Mouse (Mus musculus) myocyte (in vitro differentiated cells): ENCODE measurements around the gene Zfp382. TPM values are rescaled to one million over a fixed set of nuclear protein-coding genes. Genes with fewer than 3 reads are reported as not detected.
"Not testable (repeated sequence)": the region's sequence is repeated elsewhere in the genome, so short reads cannot be mapped to it uniquely, and the experiment has no call there.

ENCODE experiments used
- H3K27me3 ChIP-seq: one replicate; pipeline ENCODE4 v1.6.1; 2011; ENCODE audit not compliant: control insufficient read depth, insufficient read depth, insufficient read length
- H3K36me3 ChIP-seq: one replicate; pipeline ENCODE4 v1.6.1; 2011; ENCODE audit not compliant: control insufficient read depth, insufficient read depth
- H3K4me2 ChIP-seq: one replicate; pipeline ENCODE4 v1.6.1; 2011; ENCODE audit warnings: low read depth, control low read depth
- H3K4me3 ChIP-seq: one replicate; pipeline ENCODE4 v1.5.1; 2011; ENCODE audit warnings: mild to moderate bottlenecking, control low read depth, moderate library complexity
- H3K79me2 ChIP-seq: one replicate; pipeline ENCODE4 v1.6.1; 2011; ENCODE audit not compliant: control insufficient read depth, insufficient read depth
- H3ac ChIP-seq: one replicate; pipeline ENCODE4 v1.6.1; 2011; ENCODE audit not compliant: control insufficient read depth, insufficient read length
- CEBPB ChIP-seq: IDR thresholded peaks from 2 replicates; pipeline ENCODE4 v1.6.1; 2011; ENCODE audit warnings: mild to moderate bottlenecking, moderate library complexity; ENCODE audit not compliant: poor library complexity, insufficient read depth, severe bottlenecking
- E2F4 ChIP-seq: IDR thresholded peaks from one replicate; pipeline ENCODE4 v1.6.1; 2011; ENCODE audit warnings: mild to moderate bottlenecking, control low read depth, moderate library complexity; ENCODE audit not compliant: insufficient read depth
- MAX ChIP-seq: IDR thresholded peaks from one replicate; pipeline ENCODE4 v1.6.1; 2011; ENCODE audit warnings: low read depth, mild to moderate bottlenecking, control low read depth
- MYOD1 ChIP-seq, 3 experiments: IDR thresholded peaks; one replicate each; pipeline ENCODE4 v1.6.1; 2011; ENCODE audit warnings: control low read depth in 2 of 3, low read depth in 2 of 3, mild to moderate bottlenecking in 2 of 3, moderate library complexity in 1 of 3; ENCODE audit not compliant: insufficient read length in 2 of 3, control insufficient read depth in 1 of 3
- MYOG ChIP-seq, 3 experiments: IDR thresholded peaks; one replicate each; pipeline ENCODE4 v1.6.1; 2011; ENCODE audit warnings: control low read depth in 2 of 3, low read depth in 2 of 3, mild to moderate bottlenecking in 2 of 3; ENCODE audit not compliant: insufficient read length in 2 of 3, control insufficient read depth in 1 of 3, insufficient read depth in 1 of 3
- POLR2A ChIP-seq: IDR thresholded peaks from one replicate; pipeline ENCODE4 v1.6.1; 2011; ENCODE audit warnings: low read depth, mild to moderate bottlenecking, control low read depth, moderate library complexity; ENCODE audit not compliant: insufficient read length
- POLR2AphosphoS2 ChIP-seq: IDR thresholded peaks from one replicate; pipeline ENCODE4 v1.6.1; 2011; ENCODE audit warnings: low read depth, control low read depth; ENCODE audit not compliant: insufficient read length
- REST ChIP-seq: IDR thresholded peaks from one replicate; pipeline ENCODE4 v1.6.1; 2011; ENCODE audit warnings: mild to moderate bottlenecking, control low read depth, moderate library complexity; ENCODE audit not compliant: insufficient read depth, insufficient read length
- SRF ChIP-seq: IDR thresholded peaks from one replicate; pipeline ENCODE4 v1.6.1; 2011; ENCODE audit warnings: low read depth; ENCODE audit not compliant: control insufficient read depth, insufficient read length
- TCF12 ChIP-seq: IDR thresholded peaks from one replicate; pipeline ENCODE4 v1.6.1; 2011; ENCODE audit warnings: mild to moderate bottlenecking, control low read depth; ENCODE audit not compliant: poor library complexity, insufficient read depth, severe bottlenecking
- TCF3 ChIP-seq: IDR thresholded peaks from one replicate; pipeline ENCODE4 v1.6.1; 2011; ENCODE audit warnings: low read depth, control low read depth; ENCODE audit not compliant: insufficient read length
- USF1 ChIP-seq: IDR thresholded peaks from one replicate; pipeline ENCODE4 v1.6.1; 2011; ENCODE audit warnings: low read depth, mild to moderate bottlenecking, control low read depth, moderate library complexity
- polyA plus RNA-seq: library from polyadenylated mRNA; unstranded; fragments of >200 nt; fragmentation: generic; extraction: Trizol; gene quantifications from one replicate; pipeline ENCODE4 v1.2.1, GENCODE M21; 2012; ENCODE audit warnings: missing spikeins

The Zfp382 gene
- polyA plus RNA-seq, 1 experiment: 1.1 TPM

- Histone ChIP-seq H3K36me3 (peaks cover 8% of the 10 kb centered on the region), H3K4me3 (peak within 1 kb of the TSS; percentile 67), H3ac (peak within 1 kb of the TSS; percentile 18), H3K4me2 (peak within 1 kb of the TSS; percentile 98), H3K27me3 (no peaks in the 10 kb centered on the region), H3K79me2 (peaks cover 40% of the 10 kb centered on the region)
- TF ChIP-seq POLR2A (peak; percentile 68), TCF12 (no peak)
These were observed 26.9 kb upstream of the Zfp382 start, which contains the start of gene Zfp260 for GRCm38 (mm10) chr7:30094646-30095429. Zfp260 (plus strand) TSS chr7:30094777.

GRCm38 (mm10) chr7:30095551-30096125 is 26.1 kb upstream of the Zfp382 start:
- Histone ChIP-seq H3K79me2 (peaks cover 43% of the 10 kb centered on the region), H3K4me3 (peak overlapping the region; percentile 67), H3ac (no peak overlapping the region), H3K4me2 (peak overlapping the region; percentile 98), H3K27me3 (no peaks in the 10 kb centered on the region), H3K36me3 (peaks cover 16% of the 10 kb centered on the region)
- TF ChIP-seq REST (no peak), E2F4 (no peak), MYOG (IDR thresholded peaks at IDR 0.05; ENCODE audit: control insufficient read depth in 1 of 3, insufficient read depth in 1 of 3, insufficient read length in 2 of 3, low read depth in 2 of 3) (no peak), SRF (no peak), USF1 (no peak), MYOD1 (IDR thresholded peaks at IDR 0.05; ENCODE audit: control insufficient read depth in 1 of 3, insufficient read length in 2 of 3, low read depth in 2 of 3) (no peak), TCF3 (no peak), CEBPB (no peak), POLR2A (no peak), POLR2AphosphoS2 (no peak)

GRCm38 (mm10) chr7:30099297-30099696 is 22.4 kb upstream of the Zfp382 start:
- no peak overlapping the region for H3K4me2 ChIP-seq
- H3K4me3 ChIP-seq: no peak overlapping the region
- no peak overlapping the region for H3ac ChIP-seq
- TF ChIP-seq MYOD1 (IDR thresholded peaks at IDR 0.05; ENCODE audit: control insufficient read depth in 1 of 3, insufficient read length in 2 of 3, low read depth in 2 of 3): no peak
- no peak for TF ChIP-seq CEBPB
- no peak for TF ChIP-seq E2F4
- no peak for TF ChIP-seq MYOG (IDR thresholded peaks at IDR 0.05; ENCODE audit: control insufficient read depth in 1 of 3, insufficient read depth in 1 of 3, insufficient read length in 2 of 3, low read depth in 2 of 3)
- no peak for TF ChIP-seq USF1
- TF ChIP-seq TCF3: no peak
- TF ChIP-seq MAX: no peak
- no peak for TF ChIP-seq SRF
- TF ChIP-seq POLR2AphosphoS2: no peak
- no peak for TF ChIP-seq POLR2A
- no peak for TF ChIP-seq TCF12
- no peak for TF ChIP-seq REST
- H3K27me3 ChIP-seq: no peaks in the 10 kb centered on the region
- H3K79me2 ChIP-seq: peaks cover 58% of the 10 kb centered on the region
- peaks cover 39% of the 10 kb centered on the region for H3K36me3 ChIP-seq

GRCm38 (mm10) chr7:30116076-30116475 is 5.7 kb upstream of the Zfp382 start:
- no peaks in the 10 kb centered on the region for H3K36me3 ChIP-seq
- no peak overlapping the region for H3ac ChIP-seq
- no peaks in the 10 kb centered on the region for H3K79me2 ChIP-seq
- no peak overlapping the region for H3K4me2 ChIP-seq
- no peak for TF ChIP-seq USF1
- no peaks in the 10 kb centered on the region for H3K27me3 ChIP-seq
- H3K4me3 ChIP-seq: no peak overlapping the region

GRCm38 (mm10) chr7:30117935-30118334 is 3.8 kb upstream of the Zfp382 start:
- not testable (repeated sequence) for H3K36me3 ChIP-seq, H3ac ChIP-seq, H3K4me3 ChIP-seq, H3K4me2 ChIP-seq, H3K79me2 ChIP-seq, H3K27me3 ChIP-seq

GRCm38 (mm10) chr7:30122188-30122530 is 417 bp downstream of the Zfp382 start:
- H3ac ChIP-seq: peak overlapping the region; percentile 43
- no peaks in the 10 kb centered on the region for H3K27me3 ChIP-seq
- no peaks in the 10 kb centered on the region for H3K36me3 ChIP-seq
- H3K4me3 ChIP-seq: peak overlapping the region; percentile 75
- TF ChIP-seq MAX (no peak), REST (no peak), MYOG (IDR thresholded peaks at IDR 0.05; ENCODE audit: control insufficient read depth in 1 of 3, insufficient read depth in 1 of 3, insufficient read length in 2 of 3, low read depth in 2 of 3) (no peak), E2F4 (no peak), POLR2A (no peak), CEBPB (no peak), TCF12 (no peak), MYOD1 (IDR thresholded peaks at IDR 0.05; ENCODE audit: control insufficient read depth in 1 of 3, insufficient read length in 2 of 3, low read depth in 2 of 3) (no peak), USF1 (no peak), POLR2AphosphoS2 (no peak), SRF (no peak), TCF3 (no peak)
- peaks cover 20% of the 10 kb centered on the region for H3K79me2 ChIP-seq
- H3K4me2 ChIP-seq: peak overlapping the region; percentile 77
